Mouse (Mus musculus) liver, embryonic 11.5 days (tissue): ENCODE measurements around the gene Mmachc. TPM values are rescaled to one million over a fixed set of nuclear protein-coding genes. Genes with fewer than 3 reads are reported as not detected.
A peak's percentile ranks its signal among the peaks of the same experiment; 100 is the strongest.

Experiments
- ATAC-seq: fragments of 200-750 bp; cut with Nextera tagmentation; replicated peaks from 2 replicates; pipeline ENCODE4 v1.8.0; 2017; ENCODE audit warnings: moderate number of reproducible peaks, mild to moderate bottlenecking, moderate TSS enrichment, moderate library complexity; ENCODE audit not compliant: low FRiP score
- DNase-seq: peaks from one replicate; pipeline ENCODE4 v3.0.0-alpha.2; 2017; ENCODE audit warnings: low spot score
- H3K27ac ChIP-seq: fragments of 300-500 bp; sonication (generic); 2 replicates; pipeline ENCODE4 v1.5.1; 2014; ENCODE audit warnings: mild to moderate bottlenecking, low read depth, low read length, control low read depth
- H3K27me3 ChIP-seq: fragments of 300-500 bp; sonication (generic); replicated peaks from 2 replicates; pipeline ENCODE4 v1.6.1; 2014; ENCODE audit warnings: low read length, mixed read lengths; ENCODE audit not compliant: control insufficient read depth, insufficient read depth
- H3K36me3 ChIP-seq: fragments of 300-500 bp; sonication (generic); 2 replicates; pipeline ENCODE4 v1.6.1; 2014; ENCODE audit warnings: mild to moderate bottlenecking, low read length, moderate library complexity, mixed read lengths; ENCODE audit not compliant: control insufficient read depth, insufficient read depth
- H3K4me1 ChIP-seq: fragments of 300-500 bp; sonication (generic); replicated peaks from 2 replicates; pipeline ENCODE4 v1.6.1; 2014; ENCODE audit warnings: low read length, mixed read lengths; ENCODE audit not compliant: control insufficient read depth, insufficient read depth
- H3K4me2 ChIP-seq: fragments of 300-500 bp; sonication (generic); 2 replicates; pipeline ENCODE4 v1.6.1; 2014; ENCODE audit warnings: mild to moderate bottlenecking, control low read depth, moderate library complexity
- H3K4me3 ChIP-seq: fragments of 300-500 bp; sonication (generic); 2 replicates; pipeline ENCODE4 v1.5.1; 2014; ENCODE audit warnings: low read depth, low read length, control low read depth
- H3K9ac ChIP-seq: fragments of 300-500 bp; sonication (generic); 2 replicates; pipeline ENCODE4 v1.6.1; 2014; ENCODE audit warnings: low read depth, low read length, control low read depth
- H3K9me3 ChIP-seq: fragments of 300-500 bp; sonication (generic); 2 replicates; pipeline ENCODE4 v1.6.1; 2016; ENCODE audit warnings: low read length, inconsistent platforms, mixed read lengths; ENCODE audit not compliant: control insufficient read depth
- WGBS: fragments of 180-500 bp; shearing (Covaris S2); extraction: QIAGEN DNeasy Blood & Tissue Kit; methylation state at CpG from one replicate; pipeline ENCODE4 v1.1.7; 2014; 5-methylcytosine and 5-hydroxymethylcytosine counted together
- polyA plus RNA-seq: library from polyadenylated mRNA; unstranded; fragments of >200 nt; fragmentation: Nextera tagmentation; extraction: Ambion mirVana; gene quantifications from 2 replicates; pipeline ENCODE4 v1.2.1, GENCODE M21; 2014

The Mmachc gene
- polyA plus RNA-seq, 1 experiment from 2014 or later, result 27.4 TPM

DNA sequence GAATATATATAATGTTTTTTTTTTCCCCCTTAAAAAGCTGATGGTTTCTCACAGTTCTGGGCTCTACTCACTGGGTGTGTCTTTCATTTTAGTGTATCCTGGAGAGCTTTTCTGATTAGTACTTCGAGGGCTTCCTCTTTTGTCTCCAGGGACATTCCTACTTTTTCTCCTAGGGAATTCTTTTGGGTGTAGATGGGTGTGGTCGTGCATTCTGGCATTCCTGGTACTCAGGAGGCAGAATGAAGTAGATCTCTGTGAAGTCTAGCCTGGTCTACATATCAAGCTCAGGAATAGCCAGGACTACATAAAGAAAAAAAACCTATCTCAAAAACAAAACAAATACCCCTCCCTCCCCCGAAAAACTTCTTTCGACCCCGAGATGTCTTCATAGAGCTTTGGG, 17.2 kb upstream of the Mmachc start:
- H3K36me3 ChIP-seq, result no peaks in the 10 kb centered on the region
- 80% methylated on average over 5 of the region's 5 CpGs for WGBS
- no peak overlapping the region for H3K4me3 ChIP-seq
- ATAC-seq, result no peak
- no peaks in the 10 kb centered on the region for H3K27me3 ChIP-seq
- no peaks in the 10 kb centered on the region for H3K9me3 ChIP-seq
- no peak for DNase-seq
- H3K4me2 ChIP-seq, result no peak overlapping the region
- H3K9ac ChIP-seq, result no peak overlapping the region
- no peaks in the 10 kb centered on the region; the same call in 1 of the 2 replicates for H3K4me1 ChIP-seq
- H3K27ac ChIP-seq, result no peak overlapping the region

DNA sequence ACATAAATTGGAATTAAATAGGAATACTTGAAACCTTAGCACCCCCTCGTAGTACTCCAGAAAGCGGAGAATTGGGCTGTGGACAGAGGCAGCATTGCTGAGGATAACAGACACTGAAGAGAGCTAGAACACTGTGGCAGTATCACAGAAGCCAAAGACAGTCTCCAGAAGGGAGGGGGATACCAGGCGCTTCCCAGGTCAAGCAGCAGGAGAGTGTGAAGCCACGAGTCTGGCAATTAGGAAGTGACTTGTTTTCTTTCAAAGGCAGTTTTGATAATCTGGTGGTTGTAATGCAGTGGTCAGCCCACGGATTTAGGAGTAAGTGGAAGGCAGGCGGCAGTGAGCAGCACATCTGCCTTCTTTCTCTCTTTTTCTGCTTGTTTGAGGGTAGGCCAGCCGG, 14.0 kb upstream of the Mmachc start:
- H3K4me3 ChIP-seq, result no peak overlapping the region
- no peaks in the 10 kb centered on the region for H3K9me3 ChIP-seq
- 0 out of 2 replicates have a peak, but pooled peaks cover 4% of the 10 kb centered on the region for H3K4me1 ChIP-seq
- no peak overlapping the region for H3K9ac ChIP-seq
- no peaks in the 10 kb centered on the region for H3K36me3 ChIP-seq
- WGBS, result 39% methylated on average over 7 of the region's 7 CpGs
- no peaks in the 10 kb centered on the region for H3K27me3 ChIP-seq
- no peak for DNase-seq
- peak overlapping the region; percentile 95; the same call in 1 of the 2 replicates for H3K4me2 ChIP-seq
- no peak overlapping the region for H3K27ac ChIP-seq
- no peak for ATAC-seq

DNA sequence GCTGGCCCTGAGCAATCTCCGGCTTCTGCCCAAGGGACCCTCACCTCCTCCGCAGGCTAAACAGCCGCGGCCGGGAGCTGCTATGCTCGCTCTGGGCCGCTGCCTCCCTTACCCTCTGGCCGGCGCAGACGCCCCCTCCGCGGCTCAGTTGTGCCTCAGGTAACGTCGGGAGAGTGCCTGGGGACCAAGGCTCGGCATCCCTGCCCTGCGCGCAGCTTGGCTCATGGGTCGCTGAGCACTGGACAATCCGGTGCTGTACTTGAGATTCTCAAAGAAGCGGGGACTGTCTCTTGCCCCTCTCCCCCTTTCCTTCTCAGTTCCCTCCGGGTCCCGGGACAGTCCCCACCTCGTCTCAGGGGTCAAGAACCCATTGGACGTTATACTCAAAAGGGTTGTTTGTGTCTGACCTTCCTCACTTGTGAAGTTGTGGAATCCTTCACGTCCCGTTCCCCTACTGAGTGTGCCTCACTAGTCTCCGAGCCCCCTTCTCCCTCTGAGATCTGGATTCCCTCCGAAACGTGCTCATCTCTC, 13.0 kb upstream of the Mmachc start:
- Histone ChIP-seq H3K27me3 (no peaks in the 10 kb centered on the region), H3K4me1 (0 out of 2 replicates have a peak, but pooled peaks cover 4% of the 10 kb centered on the region), H3K4me2 (peak overlapping the region; percentile 95), H3K36me3 (no peaks in the 10 kb centered on the region), H3K9ac (peak overlapping the region; percentile 80), H3K27ac (peak overlapping the region; percentile 59), H3K9me3 (no peaks in the 10 kb centered on the region), H3K4me3 (peak overlapping the region; percentile 82)
- ATAC-seq (no peak; the same call in 1 of the 2 replicates), DNase-seq (no peak)
- under 1% methylated on average over 29 of the region's 29 CpGs for WGBS

DNA sequence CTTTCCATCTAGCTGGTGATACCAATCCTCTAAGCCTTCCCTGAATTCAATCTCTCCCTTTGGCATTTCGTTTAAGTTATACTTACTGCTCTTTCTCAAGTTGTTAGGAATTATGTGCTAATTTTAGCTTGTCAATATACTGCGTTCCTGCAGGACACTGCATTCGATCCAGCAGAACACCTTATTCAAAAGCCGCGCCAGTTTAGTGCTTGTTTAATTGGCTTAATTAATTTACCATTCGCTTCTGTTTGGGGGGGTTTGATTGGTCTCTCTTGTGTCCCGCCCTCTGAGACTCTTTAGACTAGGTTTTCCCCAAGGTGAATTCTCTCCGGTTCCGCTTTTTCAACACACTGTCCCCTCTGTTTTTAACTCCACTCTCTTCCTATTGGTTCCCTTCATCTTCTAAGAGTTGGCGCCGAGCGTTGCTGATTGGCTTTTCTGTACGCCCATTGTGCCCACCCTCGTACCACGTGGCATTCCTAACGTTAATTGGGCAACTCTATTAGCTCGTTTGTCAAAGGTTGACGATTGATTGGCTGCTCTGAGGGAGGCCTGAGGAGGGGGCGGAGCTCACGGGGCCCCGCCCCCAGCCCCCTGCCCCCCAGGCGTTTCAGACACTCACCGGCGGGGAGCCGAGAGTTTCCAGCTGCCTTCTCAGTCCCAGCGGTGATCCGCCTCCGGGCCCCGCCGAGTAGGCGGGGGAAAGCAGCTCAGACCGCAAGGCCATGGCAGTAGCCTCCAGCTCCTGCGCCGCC, 12.3 kb upstream of the Mmachc start, which contains the start of gene Tesk2:
Gene Tesk2 (plus strand): TSS at position 606 of the 755 bp plus-strand sequence.
- WGBS, result under 1% methylated on average over 34 of the region's 34 CpGs

DNA sequence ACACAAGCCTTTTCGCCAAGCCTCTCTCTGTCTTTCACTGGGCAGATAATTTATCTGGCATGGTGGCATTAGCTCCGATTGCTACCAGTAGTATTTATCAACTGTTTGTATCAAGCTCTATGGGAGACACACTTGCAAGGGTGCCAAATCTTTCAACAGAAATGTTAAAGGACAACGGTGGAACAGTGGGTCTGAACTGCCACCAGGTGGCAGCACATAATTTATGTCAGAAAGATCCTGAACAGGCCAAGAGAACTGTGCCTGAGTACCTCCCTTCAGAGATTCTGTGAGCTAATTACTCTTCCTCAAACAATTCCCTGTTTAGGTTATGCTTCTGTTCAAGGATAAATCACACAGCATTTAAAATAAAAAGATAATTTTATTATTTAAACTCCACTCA, 11.2 kb upstream of the Mmachc start:
- DNase-seq, result no peak
- Histone ChIP-seq H3K4me2 (no peak overlapping the region), H3K4me1 (0 out of 2 replicates have a peak, but pooled peaks cover 4% of the 10 kb centered on the region), H3K27me3 (no peaks in the 10 kb centered on the region), H3K27ac (no peak overlapping the region), H3K9ac (no peak overlapping the region), H3K36me3 (no peaks in the 10 kb centered on the region; the same call in 1 of the 2 replicates), H3K9me3 (no peaks in the 10 kb centered on the region), H3K4me3 (no peak overlapping the region)
- WGBS, result 16% methylated on average over 3 of the region's 3 CpGs
- ATAC-seq, result no peak

More for the DNA sequence above, 12.3 kb upstream of the Mmachc start, which contains the start of gene Tesk2:
- H3K4me2 ChIP-seq, result peak within 1 kb of the TSS; percentile 95
- no peaks in the 10 kb centered on the region for H3K9me3 ChIP-seq
- DNase-seq, result peak; percentile 90
- 0 out of 2 replicates have a peak, but pooled peaks cover 4% of the 10 kb centered on the region for H3K4me1 ChIP-seq
- H3K27me3 ChIP-seq, result no peaks in the 10 kb centered on the region
- H3K4me3 ChIP-seq, result peak within 1 kb of the TSS; percentile 82
- no peaks in the 10 kb centered on the region for H3K36me3 ChIP-seq
- peak within 1 kb of the TSS; percentile 59 for H3K27ac ChIP-seq
- peak within 1 kb of the TSS; percentile 80 for H3K9ac ChIP-seq
- peak; percentile 97 for ATAC-seq

DNA sequence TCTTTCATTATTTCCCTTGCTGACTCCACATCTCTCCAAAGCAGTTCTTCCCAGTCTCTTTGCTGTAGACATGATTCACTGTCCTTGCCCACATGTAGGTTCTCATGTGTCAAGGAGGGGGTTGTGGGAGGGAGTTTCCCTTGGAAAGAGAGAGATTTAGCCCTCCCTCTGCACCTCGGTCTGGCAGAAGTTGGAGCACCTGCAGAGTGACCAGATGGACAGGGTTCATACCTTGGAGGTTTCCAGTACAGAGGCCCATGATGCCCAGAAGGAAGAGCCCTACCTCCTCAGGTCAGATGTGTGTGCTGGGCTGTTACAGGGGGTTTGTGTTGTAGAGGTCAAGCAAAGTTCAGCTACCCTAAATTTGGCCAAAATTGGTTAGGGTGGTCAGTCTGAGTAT, 4.3 kb upstream of the Mmachc start:
- Histone ChIP-seq H3K4me2 (no peak overlapping the region), H3K27me3 (no peaks in the 10 kb centered on the region), H3K4me3 (no peak overlapping the region), H3K4me1 (peaks cover under 1% of the 10 kb centered on the region; the same call in 1 of the 2 replicates), H3K9me3 (no peaks in the 10 kb centered on the region), H3K36me3 (peaks cover 5% of the 10 kb centered on the region; the same call in 1 of the 2 replicates), H3K9ac (no peak overlapping the region), H3K27ac (no peak overlapping the region)
- ATAC-seq (no peak), DNase-seq (no peak)
- 74% methylated on average over 1 of the region's 1 CpGs for WGBS

DNA sequence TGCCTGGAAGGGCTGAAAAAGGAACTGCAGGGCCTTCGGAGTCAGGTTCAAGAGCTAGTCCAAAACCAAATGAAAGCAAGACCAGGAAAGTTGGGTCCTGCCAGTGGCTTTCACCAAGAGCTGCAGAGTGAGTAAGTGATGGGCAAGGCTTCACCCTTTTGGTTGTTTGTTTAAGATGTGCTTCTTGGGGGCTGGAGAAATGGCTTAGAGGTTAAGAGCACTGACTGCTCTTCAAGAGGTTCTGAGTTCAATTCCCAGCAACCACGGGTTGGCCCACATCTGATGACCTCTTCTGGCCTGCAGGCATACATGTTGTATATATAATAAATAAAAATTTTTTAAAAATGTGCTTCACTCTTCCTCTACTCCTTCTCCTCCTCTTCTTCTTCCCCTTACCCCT, 1.9 kb upstream of the Mmachc start:
- H3K4me2 ChIP-seq, result no peak overlapping the region
- WGBS, result 83% methylated on average over 2 of the region's 2 CpGs

DNA sequence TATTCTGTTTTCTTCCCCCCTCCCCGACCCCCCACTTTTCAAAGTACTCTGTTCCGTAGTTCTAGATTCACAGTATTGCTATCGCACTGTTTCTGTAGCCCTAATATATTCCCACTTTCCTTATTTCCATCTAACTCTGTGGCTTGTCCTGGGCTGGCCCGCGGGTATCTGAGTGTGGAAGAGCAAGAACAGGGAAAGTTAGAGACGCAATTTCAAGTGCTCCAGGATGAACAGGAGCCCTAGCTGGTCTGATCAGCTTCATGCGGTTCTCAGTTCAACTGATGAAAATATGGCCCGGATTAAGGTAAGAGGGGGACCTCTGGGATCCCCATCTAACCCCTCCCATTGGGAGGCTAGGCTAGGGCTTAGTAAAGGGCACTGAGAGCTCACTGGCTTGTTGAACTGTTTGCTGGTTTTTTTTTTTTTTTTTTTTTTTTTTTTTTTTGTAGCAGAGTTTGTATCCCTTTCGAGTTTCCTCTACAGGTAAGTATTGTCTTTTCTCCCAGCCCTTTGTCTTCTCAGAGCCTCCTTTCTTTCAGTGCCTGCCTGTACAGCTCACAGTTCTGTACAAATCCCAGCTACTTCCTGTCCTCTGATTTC, 685 bp upstream of the Mmachc start:
- Histone ChIP-seq H3K27ac (0 out of 2 replicates have a peak overlapping the region, but pooled peaks have one; percentile 3), H3K9me3 (no peaks in the 10 kb centered on the region), H3K4me3 (peak overlapping the region; percentile 56), H3K9ac (peak overlapping the region; percentile 62), H3K4me1 (peaks cover 5% of the 10 kb centered on the region; the same call in 1 of the 2 replicates), H3K27me3 (no peaks in the 10 kb centered on the region), H3K4me2 (peak overlapping the region; percentile 70), H3K36me3 (peaks cover 6% of the 10 kb centered on the region; the same call in 1 of the 2 replicates)
- ATAC-seq (peak; percentile 1; the same call in 1 of the 2 replicates), DNase-seq (no peak)
- WGBS, result 7% methylated on average over 9 of the region's 9 CpGs

More for the DNA sequence above, 1.9 kb upstream of the Mmachc start:
- no peak overlapping the region for H3K4me3 ChIP-seq
- peaks cover 5% of the 10 kb centered on the region; the same call in 1 of the 2 replicates for H3K36me3 ChIP-seq
- H3K9ac ChIP-seq, result no peak overlapping the region
- ATAC-seq (no peak), DNase-seq (no peak)
- peaks cover 5% of the 10 kb centered on the region; the same call in 1 of the 2 replicates for H3K4me1 ChIP-seq
- no peaks in the 10 kb centered on the region for H3K27me3 ChIP-seq
- no peaks in the 10 kb centered on the region for H3K9me3 ChIP-seq
- H3K27ac ChIP-seq, result no peak overlapping the region
